Mouse (Mus musculus): ENCODE results near the gene Bora.

Bora gene

GRCm38 (mm10) chr14:99063091-99063490 lies 17.1 kb downstream of the Bora start:
- DNase-seq (ENCODE audit: low spot score): no peak

GRCm38 (mm10) chr14:99071146-99071545 lies 25.1 kb downstream of the Bora start:
- DNase-seq (ENCODE audit: low spot score): no peak

- no peak for DNase-seq (ENCODE audit: low spot score)
Measured at GRCm38 (mm10) chr14:99088947-99089346, 42.9 kb downstream of the Bora start.

GRCm38 (mm10) chr14:99099267-99099966 lies 53.4 kb downstream of the Bora start, which contains the start of the genes Pibf1 and Dis3:
Gene Pibf1 (plus strand): TSS chr14:99099424.
Gene Dis3 (minus strand): TSS chr14:99099770.
- DNase-seq (ENCODE audit: low spot score): peak; percentile 99

- DNase-seq (ENCODE audit: low spot score): no peak
Measured at GRCm38 (mm10) chr14:99099967-99100587, 54.1 kb downstream of the Bora start.

GRCm38 (mm10) chr14:99103050-99103449 lies 57.0 kb downstream of the Bora start:
- no peak for DNase-seq (ENCODE audit: low spot score)

GRCm38 (mm10) chr14:99104542-99105123 lies 58.6 kb downstream of the Bora start:
- DNase-seq (ENCODE audit: low spot score): no peak

GRCm38 (mm10) chr14:99106671-99107070 lies 60.6 kb downstream of the Bora start:
- DNase-seq (ENCODE audit: low spot score): no peak

GRCm38 (mm10) chr14:99107631-99108187 lies 61.7 kb downstream of the Bora start:
- DNase-seq (ENCODE audit: low spot score): no peak

GRCm38 (mm10) chr14:99108762-99109161 lies 62.7 kb downstream of the Bora start:
- no peak for DNase-seq (ENCODE audit: low spot score)

- DNase-seq (ENCODE audit: low spot score): no peak
Measured at GRCm38 (mm10) chr14:99117576-99117975, 71.6 kb downstream of the Bora start.

GRCm38 (mm10) chr14:99121584-99122339 lies 75.7 kb downstream of the Bora start:
- DNase-seq (ENCODE audit: low spot score): no peak

GRCm38 (mm10) chr14:99124076-99124475 lies 78.1 kb downstream of the Bora start:
- DNase-seq (ENCODE audit: low spot score): no peak
